Mouse (Mus musculus) heart, embryonic 14.5 days (tissue): ENCODE data around the gene Ess2. TPM values are rescaled to one million over a fixed set of nuclear protein-coding genes. Genes with fewer than 3 reads are reported as not detected.
A peak's percentile ranks its signal among the peaks of the same experiment; 100 is the strongest.

Source experiments
- ATAC-seq: fragments of 200-750 bp; cut with Nextera tagmentation; 2 replicates; pipeline ENCODE4 v1.8.0; 2017; ENCODE audit warnings: low read depth, moderate TSS enrichment; ENCODE audit not compliant: insufficient number of reproducible peaks, insufficient read depth, low FRiP score
- H3K27ac ChIP-seq, 2 experiments: fragments of 200-500 bp in 1 of 2; fragments of 300-500 bp in 1 of 2; sonication (generic) in 1 of 2; replicated peaks in 1 of 2; 2 replicates each; pipeline ENCODE4 v1.5.1; 2012 to 2014; ENCODE audit warnings: low read depth in 2 of 2, low read length in 2 of 2, control low read depth in 1 of 2, mild to moderate bottlenecking in 1 of 2, mixed read lengths in 1 of 2; ENCODE audit not compliant: control insufficient read depth in 1 of 2, insufficient read depth in 1 of 2
- H3K27me3 ChIP-seq: fragments of 300-500 bp; sonication (generic); 2 replicates; pipeline ENCODE4 v1.6.1; 2014; ENCODE audit warnings: mild to moderate bottlenecking, low read length, control low read depth; ENCODE audit not compliant: control insufficient read depth, insufficient read depth
- H3K36me3 ChIP-seq: fragments of 300-500 bp; sonication (generic); 2 replicates; pipeline ENCODE4 v1.6.1; 2014; ENCODE audit warnings: mild to moderate bottlenecking, control low read depth, low read length, mixed read lengths; ENCODE audit not compliant: control insufficient read depth, insufficient read depth
- H3K4me1 ChIP-seq, 2 experiments: fragments of 200-500 bp in 1 of 2; fragments of 300-500 bp in 1 of 2; sonication (generic) in 1 of 2; 2 replicates each; pipeline ENCODE4 v1.6.1; 2012 to 2014; ENCODE audit warnings: low read length in 2 of 2, control low read depth in 1 of 2, mixed read lengths in 1 of 2; ENCODE audit not compliant: control insufficient read depth in 2 of 2, insufficient read depth in 2 of 2
- H3K4me2 ChIP-seq: fragments of 300-500 bp; sonication (generic); 2 replicates; pipeline ENCODE4 v1.6.1; 2014; ENCODE audit warnings: mild to moderate bottlenecking, low read length
- H3K4me3 ChIP-seq, 2 experiments: fragments of 200-500 bp in 1 of 2; fragments of 300-500 bp in 1 of 2; sonication (generic) in 1 of 2; 2 replicates each; pipeline ENCODE4 v1.5.1; 2012 to 2014; ENCODE audit warnings: low read length in 2 of 2, mild to moderate bottlenecking in 2 of 2, control low read depth in 1 of 2, low read depth in 1 of 2, moderate library complexity in 1 of 2; ENCODE audit not compliant: control insufficient read depth in 1 of 2, insufficient read depth in 1 of 2
- H3K9ac ChIP-seq: fragments of 300-500 bp; sonication (generic); 2 replicates; pipeline ENCODE4 v1.6.1; 2014; ENCODE audit warnings: mild to moderate bottlenecking, low read length
- H3K9me3 ChIP-seq: fragments of 300-500 bp; sonication (generic); 2 replicates; pipeline ENCODE4 v1.6.1; 2016; ENCODE audit warnings: low read length, control low read depth; ENCODE audit not compliant: control insufficient read depth
- WGBS: fragments of 180-500 bp; shearing (Covaris S2); extraction: QIAGEN DNeasy Blood & Tissue Kit; methylation state at CpG from one replicate; pipeline ENCODE4 v1.1.7; 2014; 5-methylcytosine and 5-hydroxymethylcytosine counted together
- polyA plus RNA-seq: library from polyadenylated mRNA; unstranded; fragments of >200 nt; fragmentation: Nextera tagmentation; extraction: Ambion mirVana; gene quantifications from 2 replicates; pipeline ENCODE4 v1.2.1, GENCODE M21; 2014

The Ess2 gene
- polyA plus RNA-seq, 1 experiment from 2014 or later = 27.4 TPM

- H3K9ac ChIP-seq = no peak overlapping the region
- H3K4me3 ChIP-seq = no peak overlapping the region
- H3K36me3 ChIP-seq = no peaks in the 10 kb centered on the region
- peaks cover 8% of the 10 kb centered on the region for H3K27me3 ChIP-seq
- no peaks in the 10 kb centered on the region for H3K4me1 ChIP-seq
- H3K9me3 ChIP-seq = no peaks in the 10 kb centered on the region
- no peak overlapping the region for H3K27ac ChIP-seq
- WGBS = 37% methylated on average over 9 of the region's 9 CpGs
- ATAC-seq = no peak
- H3K4me2 ChIP-seq = no peak overlapping the region
Measured at GRCm38 (mm10) chr16:17939255-17939751, 28.2 kb upstream of the Ess2 start.

DNA sequence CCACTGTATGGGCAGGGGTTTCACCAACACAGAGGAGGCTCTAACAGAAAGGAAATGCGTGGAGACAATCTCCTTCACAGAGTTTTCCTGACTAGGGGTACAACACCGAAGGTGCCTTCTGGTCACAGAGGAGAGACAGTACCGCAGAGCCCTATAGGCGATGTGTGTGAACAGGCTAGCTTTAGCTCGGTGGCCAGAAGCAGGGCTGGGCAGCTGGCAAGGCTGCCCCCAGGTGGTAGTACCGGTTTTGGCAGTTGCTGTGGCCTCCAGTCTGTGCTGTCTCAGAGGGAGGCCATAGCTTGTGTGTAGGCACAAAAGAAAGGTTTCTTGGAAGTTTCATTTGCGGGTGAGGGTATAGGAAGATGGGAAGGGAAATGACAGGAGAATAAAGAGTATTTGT, 27.7 kb upstream of the Ess2 start:
- H3K36me3 ChIP-seq = no peaks in the 10 kb centered on the region
- H3K27ac ChIP-seq = no peak overlapping the region
- peaks cover 8% of the 10 kb centered on the region for H3K27me3 ChIP-seq
- H3K4me2 ChIP-seq = no peak overlapping the region
- ATAC-seq = peak; percentile 64; the same call in 1 of the 2 replicates
- H3K4me1 ChIP-seq = no peaks in the 10 kb centered on the region
- H3K9me3 ChIP-seq = no peaks in the 10 kb centered on the region
- 10% methylated on average over 7 of the region's 7 CpGs for WGBS
- no peak overlapping the region for H3K9ac ChIP-seq
- H3K4me3 ChIP-seq = no peak overlapping the region

GRCm38 (mm10) chr16:17938187-17938586, 27.0 kb upstream of the Ess2 start:
- WGBS = 45% methylated on average over 7 of the region's 7 CpGs
- no peaks in the 10 kb centered on the region for H3K4me1 ChIP-seq
- H3K36me3 ChIP-seq = no peaks in the 10 kb centered on the region
- H3K4me2 ChIP-seq = no peak overlapping the region
- H3K4me3 ChIP-seq = no peak overlapping the region
- H3K9me3 ChIP-seq = no peaks in the 10 kb centered on the region
- ATAC-seq = no peak
- H3K9ac ChIP-seq = no peak overlapping the region
- no peak overlapping the region for H3K27ac ChIP-seq
- peaks cover 8% of the 10 kb centered on the region for H3K27me3 ChIP-seq

DNA sequence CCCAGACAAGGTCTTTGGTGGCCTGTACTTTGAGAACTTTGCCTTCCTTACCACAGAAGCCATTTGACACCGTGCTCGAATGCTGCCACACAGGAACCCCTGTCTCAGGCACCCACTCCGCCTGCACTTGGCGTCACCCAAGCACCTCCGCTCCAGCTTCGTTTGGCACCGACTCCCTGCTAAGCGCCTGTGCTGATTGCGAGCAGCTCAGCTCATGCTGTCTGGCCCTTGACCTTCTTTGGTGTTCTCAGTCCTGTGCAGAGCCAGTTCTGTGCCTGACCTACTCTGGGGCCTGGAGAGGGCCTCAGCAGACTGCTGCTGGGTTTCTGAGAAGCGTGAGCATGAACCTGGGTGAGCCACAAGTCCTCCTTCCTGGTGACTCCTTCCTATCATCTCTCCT, 25.6 kb upstream of the Ess2 start:
- ATAC-seq = no peak

DNA sequence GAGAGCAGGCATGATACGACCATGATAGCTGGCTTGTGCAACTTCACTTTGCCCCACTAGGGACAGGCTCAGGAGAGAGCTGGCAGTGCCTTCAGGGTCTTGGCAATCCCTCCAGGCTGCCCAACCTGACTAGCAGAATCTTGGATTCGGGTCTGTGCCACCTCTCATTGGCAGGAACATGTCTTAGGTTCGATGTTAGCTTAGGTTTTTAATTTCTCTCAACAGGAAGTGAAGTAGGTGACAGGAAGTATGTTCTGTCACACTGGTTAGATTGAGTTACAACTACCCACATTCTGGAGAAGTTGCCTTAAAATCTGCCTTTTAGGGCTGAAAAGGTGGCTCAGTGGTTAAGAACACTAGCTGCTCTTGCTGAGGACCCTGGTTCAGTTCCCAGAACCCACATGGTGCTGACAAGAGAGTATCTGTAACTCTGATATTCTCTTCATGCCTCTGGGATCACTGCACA, 23.3 kb upstream of the Ess2 start:
- Histone ChIP-seq H3K9ac (no peak overlapping the region), H3K36me3 (no peaks in the 10 kb centered on the region), H3K4me1 (no peaks in the 10 kb centered on the region), H3K27ac (no peak overlapping the region), H3K9me3 (no peaks in the 10 kb centered on the region), H3K4me2 (no peak overlapping the region), H3K4me3 (no peak overlapping the region), H3K27me3 (peaks cover 8% of the 10 kb centered on the region)
- ATAC-seq = no peak
- WGBS = 54% methylated on average over 3 of the region's 3 CpGs

More for the DNA sequence above, 25.6 kb upstream of the Ess2 start:
- Histone ChIP-seq H3K27me3 (peaks cover 8% of the 10 kb centered on the region), H3K4me2 (no peak overlapping the region), H3K4me1 (no peaks in the 10 kb centered on the region), H3K4me3 (no peak overlapping the region), H3K27ac (no peak overlapping the region), H3K9me3 (no peaks in the 10 kb centered on the region), H3K36me3 (no peaks in the 10 kb centered on the region), H3K9ac (no peak overlapping the region)
- 69% methylated on average over 10 of the region's 10 CpGs for WGBS

DNA sequence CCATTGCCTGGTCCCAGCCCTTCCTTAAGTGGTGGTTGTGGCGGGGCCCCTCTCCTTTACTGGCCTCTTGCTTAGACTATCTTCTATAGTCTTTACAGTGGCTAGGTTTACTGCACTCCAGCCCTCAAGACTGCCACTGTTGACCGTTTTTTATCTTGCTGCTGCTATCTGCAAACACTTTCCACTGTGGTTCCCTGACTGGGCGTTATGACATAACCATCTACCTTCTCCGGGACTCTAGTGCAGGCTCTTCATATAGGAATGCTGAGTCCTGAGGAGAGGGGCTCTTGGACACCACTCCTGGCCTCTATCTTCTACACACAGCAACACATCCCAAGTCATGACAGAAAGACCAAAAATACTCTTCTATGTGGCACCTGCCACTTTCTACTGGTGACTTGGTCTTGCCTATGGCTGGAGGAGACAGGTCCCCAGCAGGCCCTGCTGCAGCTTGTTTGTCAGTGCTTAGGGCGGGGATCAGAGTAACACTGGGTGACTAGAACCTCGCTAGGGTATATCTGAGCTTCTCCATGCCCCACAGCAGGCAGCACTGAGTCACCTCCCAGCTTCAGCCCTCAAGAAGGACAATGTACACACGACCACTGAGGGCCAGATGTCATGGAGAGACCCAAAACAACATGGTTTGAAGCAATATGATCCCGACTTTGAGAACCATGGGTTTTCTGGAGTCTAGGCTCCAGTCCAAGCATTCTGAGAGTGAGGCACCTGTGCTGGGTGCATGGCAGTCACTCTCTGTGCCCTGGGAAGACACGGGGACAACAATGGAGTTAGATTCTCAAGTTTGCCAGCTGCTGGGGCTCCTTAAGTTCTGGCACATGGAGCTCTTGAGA, 22.7 kb upstream of the Ess2 start:
- Histone ChIP-seq H3K27me3 (peaks cover 8% of the 10 kb centered on the region), H3K9me3 (no peaks in the 10 kb centered on the region), H3K9ac (no peak overlapping the region), H3K27ac (no peak overlapping the region), H3K4me2 (no peak overlapping the region), H3K4me1 (no peaks in the 10 kb centered on the region), H3K4me3 (no peak overlapping the region), H3K36me3 (no peaks in the 10 kb centered on the region)
- 50% methylated on average over 9 of the region's 9 CpGs for WGBS
- ATAC-seq = no peak

DNA sequence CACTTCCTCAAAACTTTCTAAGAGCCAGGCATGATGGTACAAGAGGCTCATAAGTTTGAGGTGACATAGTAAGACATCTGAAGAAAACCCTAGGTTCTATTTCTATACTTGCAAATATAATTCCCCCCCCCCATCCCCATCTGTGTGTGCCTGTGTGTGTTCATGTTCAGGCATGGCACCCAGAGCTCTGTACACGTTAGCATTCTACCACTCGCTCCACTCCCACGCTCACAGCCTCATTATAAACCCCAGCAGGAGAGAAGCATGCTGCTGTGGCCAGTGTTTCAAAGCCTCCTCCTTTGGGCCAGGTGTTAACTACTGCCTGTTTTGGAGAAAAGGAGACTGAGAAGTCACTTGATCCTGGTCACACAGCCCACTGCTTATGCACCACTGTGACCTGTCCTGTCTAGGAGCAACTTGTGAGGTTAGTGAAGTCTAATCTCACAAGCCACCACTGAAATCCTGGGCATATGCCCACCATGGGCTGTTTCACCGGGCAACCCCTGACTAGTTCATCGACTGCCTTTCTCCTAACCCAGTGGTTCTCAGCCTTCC, 20.8 kb upstream of the Ess2 start:
- WGBS = 73% methylated on average over 5 of the region's 5 CpGs
- Histone ChIP-seq H3K4me1 (peaks cover under 1 to 4% of the 10 kb centered on the region in 2 experiments; a peak in 2 of 4 replicates), H3K4me3 (no peak overlapping the region), H3K36me3 (no peaks in the 10 kb centered on the region), H3K9ac (no peak overlapping the region), H3K27ac (no peak overlapping the region), H3K27me3 (0 out of 2 replicates have a peak, but pooled peaks cover 3% of the 10 kb centered on the region), H3K4me2 (no peak overlapping the region), H3K9me3 (no peaks in the 10 kb centered on the region)
- ATAC-seq = no peak
